In the genomic region with DNA sequence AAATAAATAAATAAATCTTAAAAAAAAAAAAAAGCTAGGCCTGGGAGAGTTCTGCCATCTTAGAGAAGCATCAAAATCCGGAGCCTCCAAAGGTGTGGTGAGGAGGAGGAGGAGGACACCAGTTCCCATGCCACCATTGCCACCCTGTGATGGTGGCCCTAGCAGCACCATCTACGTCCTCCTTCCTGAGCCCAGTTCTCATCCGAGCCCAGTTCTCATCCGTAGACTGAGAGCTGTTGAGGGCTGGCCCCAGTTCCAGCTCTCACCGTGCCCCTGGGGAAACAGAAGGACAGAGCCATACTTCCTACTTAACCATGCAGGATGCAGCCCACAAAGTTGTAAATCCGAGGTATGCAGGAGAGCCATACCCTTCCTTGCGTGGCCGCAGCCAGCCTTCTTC, we compare ENCODE assay signal across 11 mouse cellular contexts. TPM values are rescaled to one million over a fixed set of nuclear protein-coding genes. Genes with fewer than 3 reads are reported as not detected.
DNase-seq lines count a peak whose midpoint lies in the region; ATAC-seq lines count a peak whose summit lies in the region.
"Had no signal": no experiment of that assay in that cellular context is flagged by ENCODE, and none has a peak within 500 bp of the region (broad histone marks: within the 10 kb centered on the region; RNA-seq: fewer than 3 reads in every experiment).

No protein-coding gene starts in this region.

- WGBS in heart, embryonic 15.5 days, result 38% methylated on average over 8 of the region's 8 CpGs
- 45% methylated on average over 8 of the region's 8 CpGs for WGBS in embryonic facial prominence, embryonic 12.5 days
- WGBS in hindbrain, embryonic 15.5 days, result 59% methylated on average over 8 of the region's 8 CpGs
- 50% methylated on average over 8 of the region's 8 CpGs for WGBS in midbrain, embryonic 15.5 days

- H3K4me3 ChIP-seq in heart, embryonic 15.5 days, result peak overlapping the region; percentile 33
- 0 out of 2 replicates have a peak overlapping the region, but pooled peaks have one; percentile 12 for H3K4me3 ChIP-seq in embryonic facial prominence, embryonic 12.5 days
- peak overlapping the region; percentile 24 for H3K4me3 ChIP-seq in hindbrain, embryonic 15.5 days
- peak overlapping the region; percentile 25 for H3K4me3 ChIP-seq in midbrain, embryonic 15.5 days
- H3K4me3 ChIP-seq: liver, embryonic 13.5 days had no signal

- intact Hi-C loops in heart, postnatal 36 days (cut with DNase I), result no loop called here

- no peak for DNase-seq in heart, postnatal 36 days
- no peak for DNase-seq in left cerebral cortex, adult 8-10 months (ENCODE audit: low spot score in 2 of 2)
- no peak for DNase-seq in layer of hippocampus, adult 9-11 months
- DNase-seq: liver, embryonic 13.5 days had no signal

- no peaks in the 10 kb centered on the region for H3K36me3 ChIP-seq in heart, embryonic 15.5 days
- no peaks in the 10 kb centered on the region for H3K36me3 ChIP-seq in embryonic facial prominence, embryonic 12.5 days
- H3K36me3 ChIP-seq in hindbrain, embryonic 15.5 days, result no peaks in the 10 kb centered on the region
- H3K36me3 ChIP-seq in midbrain, embryonic 15.5 days (replicated peaks), result no peaks in the 10 kb centered on the region
- H3K36me3 ChIP-seq: liver, embryonic 13.5 days had no signal

- no peak for ATAC-seq in heart, embryonic 15.5 days (replicated peaks; ENCODE audit: insufficient number of reproducible peaks, insufficient read depth, low FRiP score, low read depth)
- no peak for ATAC-seq in embryonic facial prominence, embryonic 12.5 days (ENCODE audit: insufficient number of reproducible peaks, insufficient read depth, low FRiP score, low TSS enrichment)
- ATAC-seq in hindbrain, embryonic 15.5 days (ENCODE audit: low FRiP score, low read depth), result no peak
- peak; percentile 27; the same call in 1 of the 2 replicates for ATAC-seq in midbrain, embryonic 15.5 days (replicated peaks)
- no peak for ATAC-seq in frontal cortex, adult (ENCODE audit: low TSS enrichment)

- peaks cover 12% of the 10 kb centered on the region; the same call in 1 of the 2 replicates for H3K27me3 ChIP-seq in heart, embryonic 15.5 days
- 0 out of 2 replicates have a peak, but pooled peaks cover 8% of the 10 kb centered on the region for H3K27me3 ChIP-seq in embryonic facial prominence, embryonic 12.5 days
- no peaks in the 10 kb centered on the region for H3K27me3 ChIP-seq in hindbrain, embryonic 15.5 days
- no peaks in the 10 kb centered on the region for H3K27me3 ChIP-seq in midbrain, embryonic 15.5 days (replicated peaks)

- peak overlapping the region; percentile 62 for H3K4me2 ChIP-seq in heart, embryonic 15.5 days
- peak overlapping the region; percentile 48 for H3K4me2 ChIP-seq in embryonic facial prominence, embryonic 12.5 days (replicated peaks)
- H3K4me2 ChIP-seq in hindbrain, embryonic 15.5 days, result peak overlapping the region; percentile 52
- H3K4me2 ChIP-seq in midbrain, embryonic 15.5 days, result peak overlapping the region; percentile 50
- H3K4me2 ChIP-seq: liver, embryonic 13.5 days had no signal

- no peaks in the 10 kb centered on the region for H3K9me3 ChIP-seq in heart, embryonic 15.5 days (replicated peaks)
- no peaks in the 10 kb centered on the region for H3K9me3 ChIP-seq in embryonic facial prominence, embryonic 12.5 days
- no peaks in the 10 kb centered on the region for H3K9me3 ChIP-seq in hindbrain, embryonic 15.5 days
- no peaks in the 10 kb centered on the region for H3K9me3 ChIP-seq in midbrain, embryonic 15.5 days
- H3K9me3 ChIP-seq: liver, embryonic 13.5 days had no signal

- no peak overlapping the region for H3K27ac ChIP-seq in heart, embryonic 15.5 days
- H3K27ac ChIP-seq in embryonic facial prominence, embryonic 12.5 days, result peak overlapping the region; percentile 70
- no peak overlapping the region for H3K27ac ChIP-seq in hindbrain, embryonic 15.5 days (replicated peaks)
- H3K27ac ChIP-seq in midbrain, embryonic 15.5 days, result no peak overlapping the region
- H3K27ac ChIP-seq: liver, embryonic 13.5 days had no signal

- no peaks in the 10 kb centered on the region; the same call in 1 of the 2 replicates for H3K4me1 ChIP-seq in heart, embryonic 15.5 days (replicated peaks)
- peaks cover 39% of the 10 kb centered on the region for H3K4me1 ChIP-seq in embryonic facial prominence, embryonic 12.5 days
- peaks cover 24% of the 10 kb centered on the region for H3K4me1 ChIP-seq in hindbrain, embryonic 15.5 days (replicated peaks)
- peaks cover 15% of the 10 kb centered on the region for H3K4me1 ChIP-seq in midbrain, embryonic 15.5 days
- H3K4me1 ChIP-seq: liver, embryonic 13.5 days had no signal

- H3K9ac ChIP-seq in heart, embryonic 15.5 days, result no peak overlapping the region
- H3K9ac ChIP-seq in embryonic facial prominence, embryonic 12.5 days, result 0 out of 2 replicates have a peak overlapping the region, but pooled peaks have one; percentile 27
- H3K9ac ChIP-seq in hindbrain, embryonic 15.5 days, result 0 out of 2 replicates have a peak overlapping the region, but pooled peaks have one; percentile 19
- H3K9ac ChIP-seq in midbrain, embryonic 15.5 days, result no peak overlapping the region
- H3K9ac ChIP-seq: liver, embryonic 13.5 days had no signal

RNA-seq across cellular contexts. Expression of a gene that starts 22.4 kb away (rescaled TPM):
- polyA plus RNA-seq in heart, embryonic 15.5 days (2015; fragmentation: Nextera tagmentation; extraction: Ambion mirVana), result 3.0 and 6.8 TPM in 2 replicates
- under 1 TPM; 0.33 to 0.92 TPM for total RNA-seq in heart, postnatal 36 days (2021)
- polyA plus RNA-seq in embryonic facial prominence, embryonic 12.5 days (2016; fragmentation: Nextera tagmentation; extraction: Ambion mirVana), result 33.0 and 36.7 TPM in 2 replicates
- 42.8 and 44.9 TPM in 2 replicates for polyA plus RNA-seq in hindbrain, embryonic 15.5 days (2015; fragmentation: Nextera tagmentation; extraction: Ambion mirVana)
- 14.0 and 15.4 TPM in 2 replicates for polyA plus RNA-seq in midbrain, embryonic 15.5 days (2015; fragmentation: Nextera tagmentation; extraction: Ambion mirVana)
- total RNA-seq in left cerebral cortex, adult 8-10 months (2022), result 1 to 10 TPM; 2.5 to 4.9 (median 4.1) TPM
- total RNA-seq: CH12.LX; common myeloid progenitor, adult 5-6 weeks had no signal

RNA-seq across cellular contexts. Expression of a gene that starts 56.8 kb away (rescaled TPM):
- polyA plus RNA-seq in heart, embryonic 15.5 days (2015; fragmentation: Nextera tagmentation; extraction: Ambion mirVana), result 237 and 293 TPM in 2 replicates
- 100 to 1,000 TPM; 362 to 417 TPM for total RNA-seq in heart, postnatal 36 days (2021)
- polyA plus RNA-seq in embryonic facial prominence, embryonic 12.5 days (2016; fragmentation: Nextera tagmentation; extraction: Ambion mirVana), result 229 and 231 TPM in 2 replicates
- 182 and 187 TPM in 2 replicates for polyA plus RNA-seq in hindbrain, embryonic 15.5 days (2015; fragmentation: Nextera tagmentation; extraction: Ambion mirVana)
- 166 and 185 TPM in 2 replicates for polyA plus RNA-seq in midbrain, embryonic 15.5 days (2015; fragmentation: Nextera tagmentation; extraction: Ambion mirVana)
- 100 to 1,000 TPM in 2 of 4 experiments, 10 to 100 TPM in 2; 83.8 to 107 (median 94.7) TPM for total RNA-seq in left cerebral cortex, adult 8-10 months (2022)

Comparison
In these comparisons a context has a peak if more than half of its experiments do, and no peak if none do; other contexts are left out.
1. H3K9ac ChIP-seq: peak in embryonic facial prominence, embryonic 12.5 days (single experiment) and hindbrain, embryonic 15.5 days (single experiment); none in heart, embryonic 15.5 days (single experiment) and midbrain, embryonic 15.5 days (single experiment).
2. Peak in every context shown above with its lines, with median percentiles within 50 percentile points of each other: H3K4me2 ChIP-seq and H3K4me3 ChIP-seq.